Mouse (Mus musculus) E14TG2a.4 (cell line): ENCODE data around the gene 2010315B03Rik.
"Not testable (repeated sequence)": the region's sequence is repeated elsewhere in the genome, so short reads cannot be mapped to it uniquely, and the experiment has no call there.

ENCODE experiments used
- H3K27me3 ChIP-seq: 2 replicates; pipeline ENCODE4 v1.6.1; 2014; ENCODE audit warnings: low read length, control low read depth; ENCODE audit not compliant: insufficient read depth
- H3K36me3 ChIP-seq: 2 replicates; pipeline ENCODE4 v1.6.1; 2014; ENCODE audit warnings: low read length, control low read depth; ENCODE audit not compliant: insufficient read depth
- H3K4me1 ChIP-seq: replicated peaks from 2 replicates; pipeline ENCODE4 v1.6.1; 2014; ENCODE audit warnings: low read depth, low read length, control low read depth
- H3K4me3 ChIP-seq: replicated peaks from 2 replicates; pipeline ENCODE4 v1.5.1; 2014; ENCODE audit warnings: mild to moderate bottlenecking, low read length
- H3K9me3 ChIP-seq: 2 replicates; pipeline ENCODE4 v1.6.1; 2014; ENCODE audit warnings: low read length, control low read depth
- CTCF ChIP-seq: conservative IDR thresholded peaks from 2 replicates; pipeline ENCODE4 v1.5.1; 2014; ENCODE audit warnings: low read length
- NANOG ChIP-seq: IDR thresholded peaks from 2 replicates; pipeline ENCODE4 v1.6.1; 2014; ENCODE audit warnings: borderline replicate concordance, low read length, mixed read lengths
- POU5F1 ChIP-seq: IDR thresholded peaks from 2 replicates; pipeline ENCODE4 v1.6.1; 2014; ENCODE audit warnings: low read length, borderline replicate concordance

2010315B03Rik gene

GRCm38 (mm10) chr9:124273172-124273571 lies 39.3 kb downstream of the 2010315B03Rik start:
- no peaks in the 10 kb centered on the region for H3K27me3 ChIP-seq
- no peak overlapping the region for H3K4me3 ChIP-seq
- TF ChIP-seq NANOG (no peak), POU5F1 (no peak), CTCF (no peak)
- H3K36me3 ChIP-seq = peaks cover 45% of the 10 kb centered on the region
- no peaks in the 10 kb centered on the region for H3K4me1 ChIP-seq
- peaks cover 72% of the 10 kb centered on the region for H3K9me3 ChIP-seq

GRCm38 (mm10) chr9:124267929-124268328 lies 44.6 kb downstream of the 2010315B03Rik start:
- Histone ChIP-seq H3K4me3 (no peak overlapping the region), H3K36me3 (peaks cover 28% of the 10 kb centered on the region), H3K27me3 (no peaks in the 10 kb centered on the region), H3K4me1 (peaks cover 5% of the 10 kb centered on the region), H3K9me3 (peaks cover 29% of the 10 kb centered on the region)
- TF ChIP-seq POU5F1 (no peak), NANOG (no peak), CTCF (no peak)

GRCm38 (mm10) chr9:124267493-124267892 lies 45.0 kb downstream of the 2010315B03Rik start:
- TF ChIP-seq POU5F1 (no peak), CTCF (no peak), NANOG (no peak)
- Histone ChIP-seq H3K4me3 (no peak overlapping the region), H3K36me3 (peaks cover 28% of the 10 kb centered on the region), H3K4me1 (peaks cover 5% of the 10 kb centered on the region), H3K9me3 (peaks cover 28% of the 10 kb centered on the region), H3K27me3 (no peaks in the 10 kb centered on the region)

GRCm38 (mm10) chr9:124262987-124263717 lies 49.3 kb downstream of the 2010315B03Rik start:
- H3K36me3 ChIP-seq = no peaks in the 10 kb centered on the region
- no peak overlapping the region for H3K4me3 ChIP-seq
- peaks cover 5% of the 10 kb centered on the region for H3K4me1 ChIP-seq
- H3K27me3 ChIP-seq = no peaks in the 10 kb centered on the region
- TF ChIP-seq CTCF (no peak), NANOG (no peak), POU5F1 (no peak)
- no peaks in the 10 kb centered on the region for H3K9me3 ChIP-seq

GRCm38 (mm10) chr9:124258067-124258556 lies 54.4 kb downstream of the 2010315B03Rik start:
- H3K9me3 ChIP-seq = peaks cover 16% of the 10 kb centered on the region
- TF ChIP-seq NANOG = no peak
- TF ChIP-seq POU5F1 = no peak
- TF ChIP-seq CTCF = no peak
- H3K4me1 ChIP-seq = no peaks in the 10 kb centered on the region
- H3K4me3 ChIP-seq = no peak overlapping the region
- peaks cover 7% of the 10 kb centered on the region for H3K27me3 ChIP-seq
- 0 out of 2 replicates have a peak, but pooled peaks cover 3% of the 10 kb centered on the region for H3K36me3 ChIP-seq

GRCm38 (mm10) chr9:124257200-124258066 lies 55.1 kb downstream of the 2010315B03Rik start:
- Histone ChIP-seq H3K9me3 (peaks cover 16% of the 10 kb centered on the region), H3K27me3 (peaks cover 7% of the 10 kb centered on the region), H3K36me3 (0 out of 2 replicates have a peak, but pooled peaks cover 3% of the 10 kb centered on the region), H3K4me1 (no peaks in the 10 kb centered on the region), H3K4me3 (no peak overlapping the region)
- TF ChIP-seq POU5F1 = no peak
- TF ChIP-seq CTCF = no peak
- TF ChIP-seq NANOG = no peak

GRCm38 (mm10) chr9:124256271-124257199 lies 56.0 kb downstream of the 2010315B03Rik start:
- not testable (repeated sequence) for H3K36me3 ChIP-seq, H3K27me3 ChIP-seq, H3K4me1 ChIP-seq, H3K4me3 ChIP-seq
- H3K9me3 ChIP-seq = peaks cover 16% of the 10 kb centered on the region
